Mouse (Mus musculus): Measurements from ENCODE around the gene Wfdc17. TPM values are rescaled to one million over a fixed set of nuclear protein-coding genes. Genes with fewer than 3 reads are reported as not detected.

Wfdc17 gene
- polyA plus RNA-seq, 1 experiment from 2014 or later = 7.1 TPM

DNA sequence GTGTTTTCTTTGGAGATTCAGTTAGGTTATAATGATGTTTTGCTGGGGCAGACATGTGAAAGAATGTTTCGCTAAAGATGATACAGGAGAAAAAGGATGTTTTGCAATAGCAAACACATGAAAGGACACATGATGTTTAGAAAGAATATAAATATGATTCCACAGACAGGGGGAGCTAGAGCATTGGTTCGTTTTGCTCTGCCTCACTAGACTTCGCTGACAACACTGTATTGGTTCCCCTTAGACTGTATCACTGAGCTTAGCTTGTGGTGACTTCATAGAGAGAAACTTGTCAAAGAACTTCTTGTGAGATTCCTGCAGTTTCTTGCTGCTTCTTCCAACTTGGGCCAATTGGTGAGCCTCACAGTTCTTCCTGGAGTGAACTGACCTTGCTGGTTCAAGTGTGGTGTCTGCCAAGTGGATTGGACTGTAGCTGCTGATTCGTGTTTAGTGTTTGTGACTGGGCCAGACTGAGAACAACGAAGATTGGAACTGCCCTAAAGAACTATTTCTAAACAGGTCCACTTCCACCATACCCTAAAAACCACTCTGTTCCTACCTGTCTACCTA lies 29.4 kb downstream of the Wfdc17 start:
- 71% methylated on average over 5 of the region's 5 CpGs for whole genome bisulfite sequencing
- no peak overlapping the region for H3K27ac ChIP-seq (ENCODE audit: low read depth, low read length)
- ATAC-seq (replicated peaks; ENCODE audit: low FRiP score) (no peak), DNase-seq (ENCODE audit: low spot score) (no peak)
- H3K4me2 ChIP-seq = no peak overlapping the region
- no peaks in the 10 kb centered on the region for H3K9me3 ChIP-seq (ENCODE audit: control insufficient read depth, low read length)
- no peak overlapping the region for H3K4me3 ChIP-seq (ENCODE audit: low read depth, low read length)
- H3K36me3 ChIP-seq (ENCODE audit: control insufficient read depth, insufficient read depth, low read length) = no peaks in the 10 kb centered on the region
- no peaks in the 10 kb centered on the region for H3K27me3 ChIP-seq (replicated peaks; ENCODE audit: control insufficient read depth, insufficient read depth, low read length)
- no peak overlapping the region for H3K9ac ChIP-seq (ENCODE audit: low read depth, low read length)
- no peaks in the 10 kb centered on the region for H3K4me1 ChIP-seq (replicated peaks; ENCODE audit: control insufficient read depth, insufficient read depth, low read length)

GRCm38 (mm10) chr11:83734215-83734614 lies 30.4 kb downstream of the Wfdc17 start:
- Histone ChIP-seq H3K36me3 (ENCODE audit: control insufficient read depth, insufficient read depth, low read length) (no peaks in the 10 kb centered on the region), H3K9me3 (ENCODE audit: control insufficient read depth, low read length) (no peaks in the 10 kb centered on the region), H3K27ac (ENCODE audit: low read depth, low read length) (no peak overlapping the region), H3K9ac (ENCODE audit: low read depth, low read length) (no peak overlapping the region), H3K4me3 (ENCODE audit: low read depth, low read length) (no peak overlapping the region), H3K4me1 (replicated peaks; ENCODE audit: control insufficient read depth, insufficient read depth, low read length) (no peaks in the 10 kb centered on the region), H3K4me2 (no peak overlapping the region), H3K27me3 (replicated peaks; ENCODE audit: control insufficient read depth, insufficient read depth, low read length) (no peaks in the 10 kb centered on the region)
- ATAC-seq (replicated peaks; ENCODE audit: low FRiP score) (no peak), DNase-seq (ENCODE audit: low spot score) (no peak)
- 61% methylated on average over 1 of the region's 1 CpGs for WGBS

DNA sequence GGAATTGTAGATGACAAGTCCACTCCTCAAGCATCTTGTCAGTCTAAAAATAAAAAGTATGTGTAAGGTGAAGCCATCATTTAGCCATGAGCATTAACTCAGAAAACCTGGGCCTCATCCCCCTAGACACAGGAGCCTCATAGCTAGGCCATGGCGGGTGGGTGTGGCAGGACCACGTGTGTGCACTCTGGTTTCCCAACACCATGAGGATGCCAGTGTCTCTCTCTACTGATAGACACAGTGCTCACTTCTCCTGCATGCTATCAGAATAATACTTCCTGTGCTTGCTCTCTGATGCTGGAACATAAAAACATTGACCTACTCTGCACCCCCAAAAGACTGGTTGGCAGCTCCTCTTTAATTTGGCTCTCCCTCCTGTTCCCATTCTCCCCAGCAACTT lies 32.1 kb downstream of the Wfdc17 start:
- Histone ChIP-seq H3K27ac (ENCODE audit: low read depth, low read length) (no peak overlapping the region), H3K9me3 (ENCODE audit: control insufficient read depth, low read length) (no peaks in the 10 kb centered on the region), H3K27me3 (replicated peaks; ENCODE audit: control insufficient read depth, insufficient read depth, low read length) (no peaks in the 10 kb centered on the region), H3K9ac (ENCODE audit: low read depth, low read length) (no peak overlapping the region), H3K36me3 (ENCODE audit: control insufficient read depth, insufficient read depth, low read length) (no peaks in the 10 kb centered on the region), H3K4me3 (ENCODE audit: low read depth, low read length) (no peak overlapping the region), H3K4me2 (no peak overlapping the region), H3K4me1 (replicated peaks; ENCODE audit: control insufficient read depth, insufficient read depth, low read length) (no peaks in the 10 kb centered on the region)
- DNase-seq (ENCODE audit: low spot score) (no peak), ATAC-seq (replicated peaks; ENCODE audit: low FRiP score) (no peak)
- WGBS = 49% methylated on average over 2 of the region's 2 CpGs

GRCm38 (mm10) chr11:83737109-83737558 lies 33.3 kb downstream of the Wfdc17 start:
- Histone ChIP-seq H3K9me3 (ENCODE audit: control insufficient read depth, low read length) (no peaks in the 10 kb centered on the region), H3K27me3 (replicated peaks; ENCODE audit: control insufficient read depth, insufficient read depth, low read length) (no peaks in the 10 kb centered on the region), H3K4me3 (ENCODE audit: low read depth, low read length) (no peak overlapping the region), H3K9ac (ENCODE audit: low read depth, low read length) (no peak overlapping the region), H3K27ac (ENCODE audit: low read depth, low read length) (no peak overlapping the region), H3K4me1 (replicated peaks; ENCODE audit: control insufficient read depth, insufficient read depth, low read length) (no peaks in the 10 kb centered on the region), H3K4me2 (no peak overlapping the region), H3K36me3 (ENCODE audit: control insufficient read depth, insufficient read depth, low read length) (no peaks in the 10 kb centered on the region)
- WGBS = 54% methylated on average over 3 of the region's 3 CpGs
- ATAC-seq (replicated peaks; ENCODE audit: low FRiP score) = no peak
- no peak for DNase-seq (ENCODE audit: low spot score)

- H3K27ac ChIP-seq (ENCODE audit: low read depth, low read length) = no peak overlapping the region
- no peaks in the 10 kb centered on the region for H3K36me3 ChIP-seq (ENCODE audit: control insufficient read depth, insufficient read depth, low read length)
- no peak overlapping the region for H3K9ac ChIP-seq (ENCODE audit: low read depth, low read length)
- H3K4me3 ChIP-seq (ENCODE audit: low read depth, low read length) = no peak overlapping the region
- peak; percentile 41 for DNase-seq (ENCODE audit: low spot score)
- H3K4me2 ChIP-seq = no peak overlapping the region
- no peaks in the 10 kb centered on the region for H3K9me3 ChIP-seq (ENCODE audit: control insufficient read depth, low read length)
- ATAC-seq (replicated peaks; ENCODE audit: low FRiP score) = no peak
- no peaks in the 10 kb centered on the region for H3K4me1 ChIP-seq (replicated peaks; ENCODE audit: control insufficient read depth, insufficient read depth, low read length)
- WGBS = 18% methylated on average over 5 of the region's 5 CpGs
- no peaks in the 10 kb centered on the region for H3K27me3 ChIP-seq (replicated peaks; ENCODE audit: control insufficient read depth, insufficient read depth, low read length)
Observed at GRCm38 (mm10) chr11:83739241-83739640, 35.5 kb downstream of the Wfdc17 start.

- H3K9me3 ChIP-seq (ENCODE audit: control insufficient read depth, low read length) = no peaks in the 10 kb centered on the region
- H3K27ac ChIP-seq (ENCODE audit: low read depth, low read length) = no peak overlapping the region
- H3K4me2 ChIP-seq = no peak overlapping the region
- H3K27me3 ChIP-seq (replicated peaks; ENCODE audit: control insufficient read depth, insufficient read depth, low read length) = no peaks in the 10 kb centered on the region; the same call in 1 of the 2 replicates
- H3K4me3 ChIP-seq (ENCODE audit: low read depth, low read length) = no peak overlapping the region
- no peak for DNase-seq (ENCODE audit: low spot score)
- WGBS = 68% methylated on average over 4 of the region's 4 CpGs
- no peak for ATAC-seq (replicated peaks; ENCODE audit: low FRiP score)
- no peaks in the 10 kb centered on the region for H3K4me1 ChIP-seq (replicated peaks; ENCODE audit: control insufficient read depth, insufficient read depth, low read length)
- no peak overlapping the region for H3K9ac ChIP-seq (ENCODE audit: low read depth, low read length)
- no peaks in the 10 kb centered on the region for H3K36me3 ChIP-seq (ENCODE audit: control insufficient read depth, insufficient read depth, low read length)
Observed at GRCm38 (mm10) chr11:83740443-83740991, 36.7 kb downstream of the Wfdc17 start.

DNA sequence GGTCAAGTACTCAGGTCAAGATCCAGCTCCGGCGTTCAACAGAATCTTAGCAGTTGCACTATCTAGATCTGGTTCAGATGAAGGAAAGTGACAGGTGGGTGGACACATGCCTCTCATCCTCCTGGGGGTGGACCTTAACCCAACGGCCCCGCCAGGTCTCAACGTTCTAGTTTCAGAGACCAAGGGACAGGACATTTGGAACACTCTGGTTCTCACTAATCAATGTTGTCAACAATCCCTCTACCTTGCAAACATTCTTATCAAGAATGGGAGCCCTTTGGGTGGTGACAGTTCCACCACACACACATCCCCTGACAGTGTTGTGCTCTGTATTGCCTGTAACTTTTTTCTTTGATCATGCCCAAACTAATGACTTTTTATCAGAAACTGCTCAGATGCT lies 38.0 kb downstream of the Wfdc17 start:
- Histone ChIP-seq H3K4me3 (ENCODE audit: low read depth, low read length) (no peak overlapping the region), H3K9me3 (ENCODE audit: control insufficient read depth, low read length) (no peaks in the 10 kb centered on the region), H3K27ac (ENCODE audit: low read depth, low read length) (no peak overlapping the region), H3K36me3 (ENCODE audit: control insufficient read depth, insufficient read depth, low read length) (no peaks in the 10 kb centered on the region), H3K4me2 (no peak overlapping the region), H3K4me1 (replicated peaks; ENCODE audit: control insufficient read depth, insufficient read depth, low read length) (no peaks in the 10 kb centered on the region), H3K27me3 (replicated peaks; ENCODE audit: control insufficient read depth, insufficient read depth, low read length) (peaks cover 4% of the 10 kb centered on the region), H3K9ac (ENCODE audit: low read depth, low read length) (no peak overlapping the region)
- WGBS = 54% methylated on average over 5 of the region's 5 CpGs
- ATAC-seq (replicated peaks; ENCODE audit: low FRiP score) (no peak), DNase-seq (ENCODE audit: low spot score) (no peak)

- no peaks in the 10 kb centered on the region for H3K36me3 ChIP-seq (ENCODE audit: control insufficient read depth, insufficient read depth, low read length)
- H3K4me1 ChIP-seq (replicated peaks; ENCODE audit: control insufficient read depth, insufficient read depth, low read length) = no peaks in the 10 kb centered on the region
- no peak overlapping the region for H3K9ac ChIP-seq (ENCODE audit: low read depth, low read length)
- DNase-seq (ENCODE audit: low spot score) (no peak), ATAC-seq (replicated peaks; ENCODE audit: low FRiP score) (no peak)
- H3K4me2 ChIP-seq = no peak overlapping the region
- 70% methylated on average over 9 of the region's 9 CpGs for WGBS
- no peak overlapping the region for H3K27ac ChIP-seq (ENCODE audit: low read depth, low read length)
- no peaks in the 10 kb centered on the region for H3K9me3 ChIP-seq (ENCODE audit: control insufficient read depth, low read length)
- no peak overlapping the region for H3K4me3 ChIP-seq (ENCODE audit: low read depth, low read length)
- H3K27me3 ChIP-seq (replicated peaks; ENCODE audit: control insufficient read depth, insufficient read depth, low read length) = peaks cover 4% of the 10 kb centered on the region
Observed at GRCm38 (mm10) chr11:83742731-83743355, 39.1 kb downstream of the Wfdc17 start.

GRCm38 (mm10) chr11:83743525-83743924 lies 39.7 kb downstream of the Wfdc17 start:
- Histone ChIP-seq H3K4me3 (ENCODE audit: low read depth, low read length) (no peak overlapping the region), H3K27ac (ENCODE audit: low read depth, low read length) (no peak overlapping the region), H3K4me1 (replicated peaks; ENCODE audit: control insufficient read depth, insufficient read depth, low read length) (no peaks in the 10 kb centered on the region), H3K27me3 (replicated peaks; ENCODE audit: control insufficient read depth, insufficient read depth, low read length) (peaks cover 7% of the 10 kb centered on the region), H3K36me3 (ENCODE audit: control insufficient read depth, insufficient read depth, low read length) (no peaks in the 10 kb centered on the region), H3K4me2 (no peak overlapping the region), H3K9ac (ENCODE audit: low read depth, low read length) (no peak overlapping the region), H3K9me3 (ENCODE audit: control insufficient read depth, low read length) (no peaks in the 10 kb centered on the region)
- ATAC-seq (replicated peaks; ENCODE audit: low FRiP score) (no peak), DNase-seq (ENCODE audit: low spot score) (no peak)
- 66% methylated on average over 3 of the region's 3 CpGs for WGBS

All from liver, embryonic 11.5 days (tissue).